In the genomic region with DNA sequence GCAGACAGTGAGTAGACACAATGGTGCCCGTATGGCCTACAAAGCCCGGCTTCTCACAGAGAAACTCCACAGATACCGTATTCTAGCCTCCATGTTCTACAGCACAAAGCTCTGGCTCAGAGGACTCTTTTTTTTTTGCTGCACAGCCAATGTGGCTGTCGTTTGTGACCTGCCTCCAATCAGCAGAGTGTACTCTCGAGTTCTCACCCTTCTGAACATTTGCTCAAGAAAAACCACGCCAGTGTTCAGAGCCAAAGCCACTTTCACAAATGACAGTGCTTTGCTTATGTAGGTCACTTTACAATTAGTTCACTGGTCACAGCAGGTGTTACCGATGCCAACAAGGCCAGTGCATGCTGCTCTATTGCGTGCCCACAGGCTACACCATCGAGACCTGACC, we compare ENCODE assay signal across 17 mouse cellular contexts.
DNase-seq lines count a peak whose midpoint lies in the region; ATAC-seq lines count a peak whose summit lies in the region.
"Had no signal": no experiment of that assay in that cellular context is flagged by ENCODE, and none has a peak within 500 bp of the region (broad histone marks: within the 10 kb centered on the region; RNA-seq: fewer than 3 reads in every experiment).

No protein-coding gene starts in this region.

- no peak overlapping the region for H3K4me2 ChIP-seq in neural tube, embryonic 13.5 days
- H3K4me2 ChIP-seq: neural tube, embryonic 12.5 days had no signal

- peaks cover 30% of the 10 kb centered on the region for H3K4me1 ChIP-seq in heart, embryonic 10.5 days
- peaks cover 18% of the 10 kb centered on the region for H3K4me1 ChIP-seq in neural tube, embryonic 13.5 days (replicated peaks)
- H3K4me1 ChIP-seq: neural tube, embryonic 12.5 days had no signal

- no peak overlapping the region for H3K9ac ChIP-seq in neural tube, embryonic 13.5 days
- H3K9ac ChIP-seq: liver, postnatal 0 days; neural tube, embryonic 12.5 days had no signal

- no peak overlapping the region for H3K4me3 ChIP-seq in heart, embryonic 10.5 days
- H3K4me3 ChIP-seq in neural tube, embryonic 13.5 days, result no peak overlapping the region
- H3K4me3 ChIP-seq: neural tube, embryonic 12.5 days had no signal

- intact Hi-C loops in heart, postnatal 36 days (cut with DNase I), result no loop called here

- no peak for ATAC-seq in neural tube, embryonic 13.5 days (ENCODE audit: low read depth)
- ATAC-seq: hindbrain, embryonic 16.5 days; liver, postnatal 0 days had no signal

- 85% methylated on average over 9 of the region's 9 CpGs for WGBS in heart, embryonic 10.5 days
- 79% methylated on average over 9 of the region's 9 CpGs for WGBS in neural tube, embryonic 13.5 days

- H3K36me3 ChIP-seq in heart, embryonic 10.5 days, result peaks cover 31% of the 10 kb centered on the region
- peaks cover 5% of the 10 kb centered on the region; the same call in 1 of the 2 replicates for H3K36me3 ChIP-seq in neural tube, embryonic 13.5 days
- H3K36me3 ChIP-seq: neural tube, embryonic 12.5 days had no signal

- no peak for DNase-seq in heart, embryonic 10.5 days (ENCODE audit: low spot score)
- DNase-seq in heart, postnatal 36 days, result no peak
- DNase-seq in neural tube, embryonic 10.5 days (ENCODE audit: extremely low spot score, low spot score), result no peak
- peak; percentile 88 to 93 for DNase-seq in cerebellum, postnatal 14 days
- DNase-seq in lung, postnatal 10 days, result no peak
- DNase-seq in frontal cortex, adult 2 months (ENCODE audit: extremely low spot score in 1 of 2, low spot score in 1 of 2), result no peak
- DNase-seq: adrenal gland, postnatal 14 days; gastrocnemius, postnatal 14 days; kidney, adult 18-20 months; kidney, postnatal 36 days; liver; liver, postnatal 0 days; right cerebral cortex, postnatal 4 days; thymus, postnatal 36 days had no signal

- H3K9me3 ChIP-seq in heart, embryonic 10.5 days, result no peaks in the 10 kb centered on the region
- H3K9me3 ChIP-seq in neural tube, embryonic 13.5 days, result no peaks in the 10 kb centered on the region
- H3K9me3 ChIP-seq: neural tube, embryonic 12.5 days had no signal

- H3K27me3 ChIP-seq in heart, embryonic 10.5 days (ENCODE audit: insufficient read depth, poor library complexity, severe bottlenecking), result no peaks in the 10 kb centered on the region
- no peaks in the 10 kb centered on the region for H3K27me3 ChIP-seq in neural tube, embryonic 13.5 days
- H3K27me3 ChIP-seq: neural tube, embryonic 12.5 days had no signal

- H3K27ac ChIP-seq in heart, embryonic 10.5 days, result peak overlapping the region; percentile 24; the same call in 1 of the 2 replicates
- 0 out of 2 replicates have a peak overlapping the region, but pooled peaks have one; percentile 38 for H3K27ac ChIP-seq in neural tube, embryonic 13.5 days (replicated peaks)
- H3K27ac ChIP-seq: neural tube, embryonic 12.5 days had no signal

Comparison
In these comparisons a context has a peak if more than half of its experiments do, and no peak if none do; other contexts are left out.
1. DNase-seq: peak in cerebellum, postnatal 14 days (2 of 2); none in heart, embryonic 10.5 days (single experiment), heart, postnatal 36 days (0 of 2), neural tube, embryonic 10.5 days (single experiment), lung, postnatal 10 days (single experiment) and frontal cortex, adult 2 months (0 of 2).